Mouse (Mus musculus): ENCODE measurements around the gene Kifap3.

The Kifap3 gene

DNA sequence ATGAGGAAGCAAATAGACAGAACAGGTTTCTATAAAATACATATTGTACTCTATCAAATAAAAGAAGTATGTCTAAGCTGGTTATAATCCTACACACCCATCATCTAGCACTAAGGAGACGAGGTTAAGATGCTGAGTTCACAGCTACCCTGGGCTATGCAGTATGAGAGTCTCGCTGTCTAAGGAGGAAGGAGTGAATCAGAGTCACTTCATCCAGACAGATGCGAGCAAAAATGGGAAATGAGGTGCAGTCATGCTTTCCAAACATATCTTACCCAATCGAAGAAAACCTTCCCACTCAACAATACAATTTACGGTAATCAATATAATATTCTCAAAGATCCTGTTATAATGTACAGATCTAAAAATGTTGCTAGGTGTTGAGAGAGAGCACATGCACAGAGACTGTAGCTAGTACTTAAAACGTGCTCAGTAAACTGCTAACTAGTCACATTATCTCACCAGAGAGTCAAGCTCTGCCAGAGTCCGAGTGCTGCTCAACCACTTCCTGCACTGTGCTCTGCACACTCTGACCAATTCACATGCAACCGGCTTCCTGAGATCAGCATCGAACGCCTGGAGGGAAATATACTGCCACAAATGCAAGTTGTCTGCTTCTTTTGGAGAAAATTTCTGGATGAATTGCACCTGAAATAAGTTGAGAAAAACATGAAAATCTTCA is 184.8 kb downstream of the Kifap3 start:
- DNase-seq (ENCODE audit: low read depth in 1 of 2, low spot score in 2 of 2): no peak
